Mouse (Mus musculus) stomach, postnatal 0 days (tissue): ENCODE results near the gene Degs2. TPM values are rescaled to one million over a fixed set of nuclear protein-coding genes. Genes with fewer than 3 reads are reported as not detected.
"Not testable (repeated sequence)": the region's sequence is repeated elsewhere in the genome, so short reads cannot be mapped to it uniquely, and the experiment has no call there.

Experiments used
- ATAC-seq: fragments of 200-750 bp; cut with Nextera tagmentation; 2 replicates; pipeline ENCODE4 v1.8.0; 2017; ENCODE audit not compliant: low FRiP score, low TSS enrichment
- DNase-seq: peaks from one replicate; pipeline ENCODE4 v3.0.0-alpha.2; 2016; ENCODE audit warnings: low spot score
- H3K27ac ChIP-seq: fragments of 300-500 bp; sonication (generic); replicated peaks from 2 replicates; pipeline ENCODE4 v1.5.1; 2014; ENCODE audit warnings: mild to moderate bottlenecking, control low read depth
- H3K27me3 ChIP-seq: fragments of 300-500 bp; sonication (generic); 2 replicates; pipeline ENCODE4 v1.6.1; 2014; ENCODE audit warnings: low read length; ENCODE audit not compliant: control insufficient read depth, insufficient read depth
- H3K36me3 ChIP-seq: fragments of 300-500 bp; sonication (generic); 2 replicates; pipeline ENCODE4 v1.6.1; 2014; ENCODE audit warnings: low read length, mixed read lengths; ENCODE audit not compliant: control insufficient read depth, insufficient read depth
- H3K4me1 ChIP-seq: fragments of 300-500 bp; sonication (generic); replicated peaks from 2 replicates; pipeline ENCODE4 v1.6.1; 2014; ENCODE audit warnings: antibody characterized with exemption; ENCODE audit not compliant: control insufficient read depth, insufficient read depth
- H3K4me2 ChIP-seq: fragments of 300-500 bp; sonication (generic); replicated peaks from 2 replicates; pipeline ENCODE4 v1.6.1; 2014; ENCODE audit warnings: low read depth, mild to moderate bottlenecking, control low read depth, moderate library complexity
- H3K4me3 ChIP-seq: fragments of 300-500 bp; sonication (generic); 2 replicates; pipeline ENCODE4 v1.5.1; 2014; ENCODE audit warnings: low read depth, low read length, control low read depth
- H3K9ac ChIP-seq: fragments of 300-500 bp; sonication (generic); 2 replicates; pipeline ENCODE4 v1.6.1; 2014; ENCODE audit warnings: mild to moderate bottlenecking, low read length, control low read depth, mixed read lengths
- H3K9me3 ChIP-seq: fragments of 300-500 bp; sonication (generic); 2 replicates; pipeline ENCODE4 v1.6.1; 2016; ENCODE audit warnings: low read length; ENCODE audit not compliant: control insufficient read depth
- CTCF ChIP-seq: IDR thresholded peaks from 2 replicates; pipeline ENCODE4 v1.5.1; 2016; ENCODE audit warnings: antibody characterized with exemption, low read depth, mild to moderate bottlenecking, moderate library complexity
- EP300 ChIP-seq: optimal IDR thresholded peaks from 2 replicates; pipeline ENCODE3; 2016; ENCODE audit warnings: antibody characterized with exemption
- WGBS: fragments of 180-500 bp; shearing (Covaris S2); extraction: QIAGEN DNeasy Blood & Tissue Kit; methylation state at CpG from one replicate; pipeline ENCODE4 v1.1.7; 2014; 5-methylcytosine and 5-hydroxymethylcytosine counted together
- polyA plus RNA-seq: library from polyadenylated mRNA; unstranded; fragments of >200 nt; fragmentation: Nextera tagmentation; extraction: Ambion mirVana; gene quantifications from 2 replicates; pipeline ENCODE4 v1.2.1, GENCODE M21; 2015

Degs2 gene
- polyA plus RNA-seq, 1 experiment from 2014 or later: 172 TPM

- Histone ChIP-seq H3K4me3 (no peak overlapping the region), H3K4me1 (no peaks in the 10 kb centered on the region), H3K9ac (no peak overlapping the region), H3K9me3 (no peaks in the 10 kb centered on the region), H3K4me2 (no peak overlapping the region), H3K27me3 (no peaks in the 10 kb centered on the region), H3K27ac (no peak overlapping the region), H3K36me3 (no peaks in the 10 kb centered on the region)
- TF ChIP-seq EP300: no peak
- no peak for TF ChIP-seq CTCF
- DNase-seq (no peak), ATAC-seq (no peak)
- 93% methylated on average over 4 of the region's 4 CpGs for WGBS
These were observed 20.3 kb upstream of the Degs2 start for GRCm38 (mm10) chr12:108722464-108722863.

GRCm38 (mm10) chr12:108718485-108718884 is 16.4 kb upstream of the Degs2 start:
- ATAC-seq: no peak
- H3K4me1 ChIP-seq: no peaks in the 10 kb centered on the region
- no peak overlapping the region for H3K27ac ChIP-seq
- DNase-seq: no peak
- no peak overlapping the region for H3K4me3 ChIP-seq
- no peak overlapping the region for H3K9ac ChIP-seq
- 84% methylated on average over 3 of the region's 3 CpGs for WGBS
- no peak for TF ChIP-seq EP300
- TF ChIP-seq CTCF: no peak
- no peaks in the 10 kb centered on the region for H3K9me3 ChIP-seq
- H3K36me3 ChIP-seq: no peaks in the 10 kb centered on the region
- H3K27me3 ChIP-seq: no peaks in the 10 kb centered on the region
- H3K4me2 ChIP-seq: no peak overlapping the region

- 81% methylated on average over 5 of the region's 5 CpGs for WGBS
- no peak overlapping the region for H3K27ac ChIP-seq
- DNase-seq (peak; percentile 10), ATAC-seq (no peak)
- no peak overlapping the region for H3K9ac ChIP-seq
- H3K4me2 ChIP-seq: no peak overlapping the region
- no peaks in the 10 kb centered on the region for H3K36me3 ChIP-seq
- H3K27me3 ChIP-seq: no peaks in the 10 kb centered on the region
- H3K4me1 ChIP-seq: no peaks in the 10 kb centered on the region
- H3K9me3 ChIP-seq: no peaks in the 10 kb centered on the region
- H3K4me3 ChIP-seq: no peak overlapping the region
- TF ChIP-seq EP300 (no peak), CTCF (no peak)
These were observed 13.7 kb upstream of the Degs2 start for GRCm38 (mm10) chr12:108715854-108716253.

GRCm38 (mm10) chr12:108713972-108714371 is 11.9 kb upstream of the Degs2 start:
- not testable (repeated sequence) for H3K27ac ChIP-seq, H3K27me3 ChIP-seq, ATAC-seq, H3K9me3 ChIP-seq, H3K4me1 ChIP-seq, H3K36me3 ChIP-seq, DNase-seq, H3K4me2 ChIP-seq, H3K9ac ChIP-seq, H3K4me3 ChIP-seq
- TF ChIP-seq CTCF: peak; percentile 29
- 93% methylated on average over 14 of the region's 14 CpGs for WGBS

GRCm38 (mm10) chr12:108712481-108712880 is 10.4 kb upstream of the Degs2 start:
- H3K4me3 ChIP-seq: no peak overlapping the region
- no peak overlapping the region for H3K9ac ChIP-seq
- 65% methylated on average over 4 of the region's 4 CpGs for whole genome bisulfite sequencing
- TF ChIP-seq CTCF: no peak
- TF ChIP-seq EP300: no peak
- H3K36me3 ChIP-seq: no peaks in the 10 kb centered on the region
- no peaks in the 10 kb centered on the region for H3K27me3 ChIP-seq
- no peaks in the 10 kb centered on the region for H3K4me1 ChIP-seq
- no peaks in the 10 kb centered on the region for H3K9me3 ChIP-seq
- peak; percentile 25 for DNase-seq
- no peak overlapping the region for H3K4me2 ChIP-seq
- peak overlapping the region; percentile 53 for H3K27ac ChIP-seq
- ATAC-seq: peak; percentile 38

- TF ChIP-seq CTCF (no peak), EP300 (no peak)
- Histone ChIP-seq H3K27ac (peak overlapping the region; percentile 83), H3K9ac (no peak overlapping the region), H3K27me3 (no peaks in the 10 kb centered on the region), H3K4me1 (no peaks in the 10 kb centered on the region), H3K9me3 (no peaks in the 10 kb centered on the region), H3K4me2 (peak overlapping the region; percentile 9; the same call in 1 of the 2 replicates), H3K4me3 (no peak overlapping the region), H3K36me3 (no peaks in the 10 kb centered on the region)
- ATAC-seq (peak; percentile 83), DNase-seq (peak; percentile 71)
- WGBS: 49% methylated on average over 9 of the region's 9 CpGs
These were observed 8.9 kb upstream of the Degs2 start for GRCm38 (mm10) chr12:108710861-108711615.
